Mouse (Mus musculus) G1E (cell line): ENCODE data around the gene Zfp169. TPM values are rescaled to one million over a fixed set of nuclear protein-coding genes. Genes with fewer than 3 reads are reported as not detected.

Experiments
- ATAC-seq: 2 replicates; pipeline ENCODE4 v1.8.0; 2016; ENCODE audit warnings: mild to moderate bottlenecking; ENCODE audit not compliant: insufficient number of reproducible peaks, poor library complexity, low FRiP score, severe bottlenecking; ENCODE audit errors: extremely low read depth
- DNase-seq: peaks from one replicate; pipeline ENCODE4 v3.0.0; 2012; ENCODE audit warnings: low spot score
- H3K27me3 ChIP-seq: 2 replicates; pipeline ENCODE4 v1.6.1; 2012; ENCODE audit warnings: mild to moderate bottlenecking, low read length, inconsistent platforms; ENCODE audit not compliant: insufficient read depth
- H3K36me3 ChIP-seq: replicated peaks from 2 replicates; pipeline ENCODE3; 2012; ENCODE audit warnings: mild to moderate bottlenecking, inconsistent platforms
- H3K4me1 ChIP-seq: 2 replicates; pipeline ENCODE4 v1.6.1; 2012; ENCODE audit warnings: low read depth, low read length, inconsistent platforms, mixed read lengths; ENCODE audit not compliant: insufficient read depth
- H3K4me3 ChIP-seq: 2 replicates; pipeline ENCODE4 v1.5.1; 2012; ENCODE audit warnings: low read depth, mild to moderate bottlenecking, inconsistent platforms, low read length, moderate library complexity, mixed read lengths
- H3K9me3 ChIP-seq: replicated peaks from 2 replicates; pipeline ENCODE4 v1.6.1; 2012; ENCODE audit warnings: inconsistent platforms
- CTCF ChIP-seq: IDR thresholded peaks from 2 replicates; pipeline ENCODE4 v1.5.1; 2012; ENCODE audit warnings: low read depth, low read length, inconsistent platforms, mixed read lengths
- GATA1 ChIP-seq: IDR thresholded peaks from 2 replicates; pipeline ENCODE4 v1.6.1; 2012; ENCODE audit warnings: borderline replicate concordance, low read length, inconsistent platforms, mixed read lengths
- GATA2 ChIP-seq: IDR thresholded peaks from 2 replicates; pipeline ENCODE4 v1.6.1; 2012; ENCODE audit warnings: low read depth, low read length, inconsistent platforms, borderline replicate concordance
- POLR2AphosphoS5 ChIP-seq: IDR thresholded peaks from 2 replicates; pipeline ENCODE4 v1.6.1; 2012; ENCODE audit warnings: low read depth, low read length, inconsistent platforms; ENCODE audit not compliant: insufficient replicate concordance
- TAL1 ChIP-seq: conservative IDR thresholded peaks from 2 replicates; pipeline ENCODE4 v1.6.1; 2012; ENCODE audit warnings: low read depth, low read length, inconsistent platforms, mixed read lengths
- polyA plus RNA-seq: library from polyadenylated mRNA; stranded (reverse); fragments of >175 nt; gene quantifications from 2 replicates; pipeline ENCODE4 v1.2.3, GENCODE M21; 2012
- total RNA-seq, 2 experiments: library from RNA; stranded (forward) in 1 of 2; stranded (reverse) in 1 of 2; fragments of 200-1000 nt in 1 of 2; fragments of >200 nt in 1 of 2; fragmentation: Nextera tagmentation in 1 of 2; gene quantifications; 2 replicates each; pipeline ENCODE4 v1.2.3; 2014 to 2017

Zfp169 gene
- total and polyA plus RNA-seq, 3 experiments, result 0.62 to 29.5 (median 16.2) TPM

- Histone ChIP-seq H3K36me3 (peaks cover 6% of the 10 kb centered on the region), H3K4me1 (peaks cover 39% of the 10 kb centered on the region), H3K9me3 (no peaks in the 10 kb centered on the region), H3K27me3 (no peaks in the 10 kb centered on the region), H3K4me3 (peak overlapping the region; percentile 94; the same call in 1 of the 2 replicates)
- TF ChIP-seq CTCF, result no peak
- TF ChIP-seq GATA1, result no peak
- TF ChIP-seq GATA2, result no peak
- no peak for TF ChIP-seq TAL1
- no peak for TF ChIP-seq POLR2AphosphoS5
- ATAC-seq (no peak), DNase-seq (no peak)
Measured at GRCm38 (mm10) chr13:48544391-48544790, 31.1 kb upstream of the Zfp169 start.

DNA sequence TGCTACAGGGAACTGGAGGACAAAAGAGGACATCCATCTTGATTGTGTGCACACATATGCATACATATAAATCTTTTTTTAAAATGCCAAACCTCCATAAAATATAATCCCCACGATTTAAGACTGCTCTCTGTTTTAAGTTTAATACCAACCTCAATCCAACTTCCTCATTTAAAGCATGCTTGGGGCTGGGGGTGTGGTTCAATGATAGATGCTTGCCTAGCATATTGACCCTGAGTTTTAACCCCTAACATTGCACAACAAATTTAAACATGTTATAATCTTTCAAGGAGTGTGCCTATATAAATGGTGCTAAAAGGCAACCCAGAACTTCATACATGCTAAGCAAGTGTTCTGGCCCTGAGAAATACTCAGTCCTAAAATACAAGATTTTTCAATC lies 27.2 kb upstream of the Zfp169 start:
- peak; percentile 16 for DNase-seq

GRCm38 (mm10) chr13:48533441-48533840 lies 20.2 kb upstream of the Zfp169 start:
- H3K4me3 ChIP-seq, result no peak overlapping the region
- H3K36me3 ChIP-seq, result peaks cover 42% of the 10 kb centered on the region
- TF ChIP-seq TAL1 (no peak), POLR2AphosphoS5 (peak; percentile 15; the same call in 1 of the 2 replicates)
- DNase-seq (no peak), ATAC-seq (no peak)
- H3K4me1 ChIP-seq, result peaks cover 2% of the 10 kb centered on the region; the same call in 1 of the 2 replicates
- no peaks in the 10 kb centered on the region for H3K9me3 ChIP-seq
- H3K27me3 ChIP-seq, result no peaks in the 10 kb centered on the region

More for the DNA sequence above, 27.2 kb upstream of the Zfp169 start:
- no peak for ATAC-seq
- Histone ChIP-seq H3K27me3 (no peaks in the 10 kb centered on the region), H3K9me3 (no peaks in the 10 kb centered on the region), H3K36me3 (peaks cover 24% of the 10 kb centered on the region), H3K4me1 (peaks cover 41% of the 10 kb centered on the region), H3K4me3 (no peak overlapping the region)
- TF ChIP-seq GATA1, result no peak
- TF ChIP-seq CTCF, result no peak
- TF ChIP-seq POLR2AphosphoS5, result no peak
- TF ChIP-seq TAL1, result no peak
- TF ChIP-seq GATA2, result no peak

GRCm38 (mm10) chr13:48531448-48531847 lies 18.2 kb upstream of the Zfp169 start:
- H3K36me3 ChIP-seq, result peaks cover 29% of the 10 kb centered on the region
- no peak for TF ChIP-seq CTCF
- TF ChIP-seq TAL1, result no peak
- no peak for TF ChIP-seq GATA1
- no peak for TF ChIP-seq POLR2AphosphoS5
- TF ChIP-seq GATA2, result no peak
- no peak for DNase-seq
- ATAC-seq, result no peak
- no peaks in the 10 kb centered on the region for H3K27me3 ChIP-seq
- H3K4me1 ChIP-seq, result peaks cover 5% of the 10 kb centered on the region; the same call in 1 of the 2 replicates
- no peak overlapping the region for H3K4me3 ChIP-seq
- H3K9me3 ChIP-seq, result no peaks in the 10 kb centered on the region

GRCm38 (mm10) chr13:48530685-48531084 lies 17.4 kb upstream of the Zfp169 start:
- peaks cover 7% of the 10 kb centered on the region; the same call in 1 of the 2 replicates for H3K4me1 ChIP-seq
- peaks cover 25% of the 10 kb centered on the region for H3K36me3 ChIP-seq
- H3K4me3 ChIP-seq, result no peak overlapping the region
- ATAC-seq (no peak), DNase-seq (no peak)
- no peak for TF ChIP-seq TAL1
- TF ChIP-seq POLR2AphosphoS5, result no peak
- TF ChIP-seq CTCF, result no peak
- no peak for TF ChIP-seq GATA2
- no peak for TF ChIP-seq GATA1
- no peaks in the 10 kb centered on the region for H3K9me3 ChIP-seq
- no peaks in the 10 kb centered on the region; the same call in 1 of the 2 replicates for H3K27me3 ChIP-seq

DNA sequence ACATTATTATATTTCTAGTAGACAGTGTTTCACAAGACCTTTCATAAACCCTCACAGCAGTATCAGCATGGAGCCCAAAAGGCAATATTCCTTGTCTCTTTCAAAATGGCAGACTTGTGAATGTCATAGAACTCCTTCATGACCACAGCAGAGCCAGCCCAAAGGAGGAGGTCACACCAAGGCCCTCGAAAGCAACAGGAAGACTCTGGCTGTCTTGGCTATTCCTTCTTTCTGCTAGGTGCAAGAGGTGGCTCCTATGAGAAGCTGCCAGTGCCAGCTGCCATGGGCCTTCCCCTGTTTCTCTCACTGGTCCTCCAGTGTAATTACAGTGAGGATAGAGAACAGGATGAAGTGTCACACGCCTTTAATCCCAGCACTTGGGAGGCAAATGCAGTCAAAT lies 15.8 kb upstream of the Zfp169 start:
- H3K9me3 ChIP-seq, result no peaks in the 10 kb centered on the region
- TF ChIP-seq POLR2AphosphoS5 (no peak), GATA2 (no peak), TAL1 (no peak), GATA1 (no peak), CTCF (no peak)
- peaks cover 8% of the 10 kb centered on the region; the same call in 1 of the 2 replicates for H3K27me3 ChIP-seq
- DNase-seq (no peak), ATAC-seq (no peak)
- H3K4me3 ChIP-seq, result no peak overlapping the region
- H3K4me1 ChIP-seq, result peaks cover 7% of the 10 kb centered on the region; the same call in 1 of the 2 replicates
- peaks cover 10% of the 10 kb centered on the region for H3K36me3 ChIP-seq

DNA sequence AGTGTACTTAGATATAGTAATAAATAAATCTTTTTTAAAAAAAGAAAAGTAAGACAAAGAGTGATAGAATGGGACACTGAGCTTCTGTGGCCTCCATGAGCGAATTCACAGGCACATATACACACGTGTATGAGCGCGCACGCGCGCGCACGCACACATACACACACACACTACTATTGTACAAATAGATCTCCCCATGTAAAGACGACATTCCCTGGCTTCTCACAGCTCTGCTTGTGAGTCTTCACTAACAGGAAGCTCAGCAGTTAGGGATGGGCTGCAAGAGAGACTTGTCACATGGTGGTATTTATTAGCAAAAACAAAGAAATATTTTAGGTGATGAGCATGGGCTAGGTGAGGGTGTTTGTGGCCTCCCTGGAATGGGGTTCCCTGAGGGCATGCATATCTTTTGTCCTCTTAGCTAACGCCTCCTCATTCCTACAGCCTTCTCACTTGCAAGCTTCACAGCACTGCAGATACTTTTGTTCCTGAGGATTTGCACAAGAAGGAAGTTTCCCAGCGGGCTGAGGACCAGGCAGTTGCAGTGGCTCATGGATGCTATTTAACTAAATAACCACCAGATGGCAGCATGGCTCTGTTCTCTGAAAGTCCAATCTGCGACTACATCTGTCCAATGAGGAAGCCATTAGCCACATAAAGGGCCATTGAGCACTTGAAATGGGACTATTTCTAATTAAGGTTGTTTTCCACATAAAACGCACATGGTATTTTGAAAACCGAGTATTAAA lies 15.0 kb upstream of the Zfp169 start:
- TF ChIP-seq POLR2AphosphoS5 (no peak), CTCF (peak; percentile 67)
- DNase-seq, result peak; percentile 50
- Histone ChIP-seq H3K4me3 (no peak overlapping the region), H3K36me3 (peaks cover 3% of the 10 kb centered on the region), H3K4me1 (peaks cover 7% of the 10 kb centered on the region; the same call in 1 of the 2 replicates), H3K27me3 (peaks cover 10% of the 10 kb centered on the region; the same call in 1 of the 2 replicates), H3K9me3 (no peaks in the 10 kb centered on the region)
- ATAC-seq, result peak; percentile 68; the same call in 1 of the 2 replicates
